Mouse (Mus musculus): Measurements from ENCODE around the gene Nkpd1.

Nkpd1 gene

DNA sequence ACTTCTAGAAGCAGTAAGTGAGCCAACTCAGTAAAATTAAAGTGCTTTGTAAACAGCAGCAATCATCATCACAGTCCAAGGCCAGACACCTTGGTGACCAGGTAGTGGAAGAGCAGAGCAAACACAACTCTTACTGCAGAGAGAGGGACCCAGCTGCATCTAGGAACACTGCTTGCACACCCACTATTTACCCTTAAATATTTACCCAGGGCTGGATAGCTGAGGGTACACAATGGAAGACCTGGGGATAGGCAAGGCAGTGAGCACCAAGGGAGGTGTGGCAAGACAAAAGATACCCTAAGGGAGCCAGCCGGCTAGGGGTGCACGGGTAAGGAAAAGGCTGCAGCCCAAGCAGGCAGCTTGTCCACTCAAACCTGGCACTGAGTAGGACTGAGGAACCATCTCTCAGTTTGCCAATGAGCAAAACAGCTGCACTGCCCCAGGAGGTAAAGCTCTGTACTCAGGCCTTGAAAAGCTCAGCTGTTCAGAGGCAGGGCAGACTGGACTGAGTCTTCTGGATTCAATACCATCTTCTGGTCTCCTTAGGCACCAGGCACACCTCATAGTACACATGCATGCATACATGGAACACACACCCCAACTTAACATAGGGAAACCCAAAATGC, 29.8 kb downstream of the Nkpd1 start:
- DNase-seq = no peak

DNA sequence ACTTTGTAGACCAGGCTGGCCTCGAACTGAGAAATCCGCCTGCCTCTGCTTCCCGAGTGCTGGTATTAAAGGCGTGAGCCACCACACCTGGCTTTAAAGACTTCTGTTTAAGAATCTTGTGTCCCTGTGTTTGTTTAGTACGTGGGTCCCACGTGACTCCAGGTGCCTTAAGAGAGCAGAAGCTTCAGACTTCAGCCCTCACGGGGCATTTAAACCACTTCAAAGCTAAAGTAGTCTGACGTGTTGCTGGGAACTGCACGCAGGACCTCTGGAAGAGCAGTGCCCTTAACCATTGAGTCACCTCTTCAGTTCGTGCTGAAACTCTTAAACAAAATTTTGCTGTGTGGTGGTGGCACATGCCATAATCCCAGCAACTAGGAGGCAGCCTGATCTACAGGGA, 31.8 kb downstream of the Nkpd1 start:
- DNase-seq = no peak

DNA sequence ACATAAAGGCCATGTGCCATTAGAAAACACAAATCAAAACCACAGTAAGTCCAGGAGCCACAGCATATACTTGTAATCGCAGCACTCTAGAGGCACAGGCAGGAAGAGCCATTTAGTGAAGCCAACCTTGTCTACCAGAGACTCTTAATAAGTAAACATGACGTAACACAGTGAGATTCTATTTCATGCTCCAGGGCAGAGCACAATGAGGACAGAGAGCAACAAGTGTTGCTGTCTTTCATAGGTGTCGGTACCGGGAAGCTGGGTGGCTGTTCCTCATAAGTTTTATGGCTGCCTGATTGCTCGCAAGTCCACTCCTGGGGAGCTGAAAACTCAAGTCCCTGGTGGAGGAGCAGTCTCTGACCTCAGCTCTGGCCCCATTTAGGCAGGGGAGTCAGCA, 34.0 kb downstream of the Nkpd1 start:
- DNase-seq = no peak

DNA sequence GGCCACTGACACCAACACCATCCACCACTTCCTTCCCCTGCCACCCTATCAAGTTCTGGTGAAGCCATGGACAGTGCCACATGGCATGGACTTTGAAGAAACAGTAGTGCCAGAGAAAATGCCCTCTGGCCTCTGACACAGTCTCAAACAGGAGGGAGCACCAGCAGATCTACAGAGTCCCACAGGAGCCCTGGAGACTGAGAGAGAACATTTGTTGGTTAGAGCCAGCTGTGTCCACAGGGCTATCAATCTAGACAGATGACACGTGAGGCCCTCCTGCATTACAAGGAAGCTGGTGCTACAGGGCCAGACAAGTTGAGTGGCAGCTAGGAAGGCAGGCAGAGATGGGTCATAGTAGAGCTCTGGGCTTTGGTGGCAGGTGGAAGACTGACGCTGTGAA, 34.8 kb downstream of the Nkpd1 start:
- no peak for DNase-seq

DNA sequence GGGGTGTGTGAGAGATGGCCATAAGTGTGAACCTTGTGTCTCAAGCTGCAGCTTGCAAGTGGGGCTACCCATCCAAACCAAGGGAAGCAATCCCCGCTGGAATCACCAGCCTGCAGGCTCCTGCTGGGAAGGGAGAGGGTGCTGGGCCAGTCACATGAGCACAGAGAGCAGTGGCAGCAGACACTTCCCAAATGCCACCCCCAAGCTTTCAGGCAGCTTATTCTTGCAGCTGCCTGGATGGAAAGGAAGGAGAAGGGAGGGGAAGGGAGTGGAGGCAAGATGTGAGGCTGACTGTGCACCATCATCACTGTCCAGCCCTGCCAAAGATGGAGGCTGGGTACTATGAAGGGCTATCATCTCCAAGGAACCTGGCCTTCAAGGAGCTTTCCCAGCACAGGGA, 36.5 kb downstream of the Nkpd1 start:
- DNase-seq = no peak

DNA sequence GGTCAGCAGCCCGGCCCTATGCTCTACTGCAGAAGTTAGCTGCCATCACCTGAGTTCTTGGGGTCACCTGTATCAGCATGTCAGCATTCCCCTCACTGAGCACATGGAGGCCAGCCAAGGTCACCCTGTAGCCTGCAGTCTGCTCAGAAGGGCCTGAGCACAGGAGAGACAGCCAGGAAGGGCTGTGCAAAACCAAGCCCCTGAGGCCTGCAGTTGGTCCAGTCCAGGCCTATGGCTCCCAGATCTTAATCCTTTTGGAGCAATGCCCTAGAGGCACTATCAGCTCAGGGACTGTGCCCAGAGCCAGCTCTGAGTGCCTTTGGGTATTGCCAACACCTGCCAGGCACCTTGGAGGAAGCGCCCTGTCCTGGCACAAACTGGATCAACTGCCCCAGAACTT, 39.4 kb downstream of the Nkpd1 start:
- DNase-seq = peak; percentile 65

DNA sequence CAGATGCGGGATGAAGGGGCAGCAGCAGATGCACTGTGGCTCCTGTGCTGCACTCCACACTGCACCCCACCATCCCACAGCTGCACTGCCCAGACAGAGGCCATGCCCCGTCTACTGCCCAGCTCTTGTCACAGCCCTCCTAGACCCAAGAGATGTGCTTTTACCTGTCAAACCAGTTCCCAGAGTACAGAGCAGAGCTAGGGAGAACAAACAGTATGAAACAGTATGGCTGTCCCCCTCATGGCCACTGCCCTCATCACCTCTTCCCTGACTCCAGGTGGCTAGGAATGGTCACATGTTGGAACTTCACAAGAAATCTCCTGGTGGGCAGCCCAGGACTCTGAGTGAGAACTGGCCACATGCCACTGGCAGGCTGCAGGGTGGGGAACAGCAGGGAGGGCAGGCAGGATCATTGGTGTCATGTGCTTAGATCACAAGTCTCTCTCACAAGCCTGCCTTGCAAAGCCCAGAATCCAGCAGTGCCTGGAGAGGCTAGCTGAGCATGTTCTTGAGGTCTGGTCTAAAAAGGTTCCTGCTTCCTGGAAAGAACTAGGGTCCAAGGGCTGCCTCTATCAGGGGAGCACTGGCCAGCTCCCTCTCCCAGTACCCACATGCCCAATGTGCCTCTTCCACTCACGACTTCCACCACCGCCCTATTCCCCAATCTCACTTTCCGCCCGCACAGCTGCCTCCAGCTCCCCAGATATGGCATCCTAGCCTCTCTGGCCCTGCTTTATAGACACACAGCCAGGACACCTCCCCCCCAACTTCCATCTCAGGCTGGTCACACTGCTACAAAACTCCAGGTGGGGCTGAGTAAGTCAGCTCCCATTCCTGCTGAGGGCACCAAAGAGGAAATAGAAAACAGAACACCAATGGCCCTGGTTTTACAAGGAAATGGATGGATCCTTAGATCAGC, 40.6 kb downstream of the Nkpd1 start:
- no peak for DNase-seq

DNA sequence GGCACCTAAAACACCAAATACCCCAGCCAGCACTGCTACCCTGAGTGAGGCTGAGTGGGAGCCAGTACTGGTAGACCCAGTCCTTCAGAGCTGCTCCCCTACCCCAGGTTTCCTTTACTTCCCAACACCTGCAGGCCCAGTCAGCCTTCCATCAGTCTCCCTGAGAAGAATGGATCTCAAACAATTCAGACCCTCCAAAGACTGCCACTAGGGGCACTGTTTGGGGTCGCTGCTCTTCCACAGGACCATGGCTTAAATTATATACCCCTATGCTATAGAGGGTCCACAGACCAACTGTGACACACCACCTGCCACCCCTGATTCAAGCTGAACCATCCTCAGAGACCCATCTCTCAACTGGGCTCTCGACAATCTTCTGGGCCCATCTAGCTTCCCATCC, 41.3 kb downstream of the Nkpd1 start:
- DNase-seq = no peak

DNA sequence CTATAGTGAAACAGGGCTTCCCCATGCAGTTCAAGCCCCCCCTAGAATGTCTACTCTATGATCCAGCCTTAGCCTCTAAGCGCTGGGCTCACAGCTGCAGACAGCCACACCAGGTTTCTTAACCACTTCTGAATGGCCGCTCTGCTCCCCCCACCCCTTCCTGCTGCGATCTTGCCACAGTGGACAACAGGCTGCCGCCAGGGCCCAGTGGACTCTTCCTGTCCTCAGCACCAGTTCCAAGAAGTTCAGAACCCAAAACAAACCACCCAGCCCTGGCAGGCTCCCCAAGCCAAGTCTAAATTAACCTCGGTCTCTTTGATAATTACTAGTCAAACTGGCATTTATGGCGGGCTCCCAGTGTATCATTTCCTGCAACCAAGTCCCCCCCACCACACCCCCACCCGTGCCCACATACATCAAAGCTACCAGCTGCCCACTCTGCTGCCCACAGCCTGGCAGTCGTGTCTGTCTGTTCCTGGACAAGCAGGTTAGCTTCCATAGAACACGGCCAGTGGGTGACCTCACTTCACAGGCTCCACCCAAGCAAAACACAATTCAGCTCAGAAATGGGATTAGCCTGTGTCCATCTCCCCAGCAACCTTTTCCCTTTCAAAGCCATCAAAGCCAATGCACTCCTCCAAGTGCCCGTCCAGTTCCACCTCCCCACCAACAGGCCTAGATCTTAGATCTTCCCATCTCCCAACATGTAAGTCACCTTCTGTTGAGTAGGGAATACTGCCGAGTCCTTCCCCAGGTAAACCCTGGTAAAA, 43.0 kb downstream of the Nkpd1 start:
- DNase-seq = peak; percentile 28

DNA sequence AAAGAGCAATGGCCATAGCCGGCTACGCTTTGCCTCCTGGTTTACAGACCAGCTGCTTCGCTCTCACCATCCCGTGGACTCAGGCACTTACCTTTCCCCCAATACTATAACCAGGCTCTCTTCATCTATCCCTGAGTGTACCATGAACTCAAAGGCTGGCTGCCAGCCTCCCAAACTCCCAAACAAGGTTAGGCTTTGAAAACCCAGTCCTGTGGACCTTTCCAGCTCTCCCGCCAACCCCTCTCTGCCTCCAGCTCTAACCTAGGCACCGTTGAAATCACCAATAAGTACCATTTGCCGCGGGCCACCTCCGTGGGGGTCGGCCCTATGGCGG, 43.8 kb downstream of the Nkpd1 start:
- peak; percentile 36 for DNase-seq

DNA sequence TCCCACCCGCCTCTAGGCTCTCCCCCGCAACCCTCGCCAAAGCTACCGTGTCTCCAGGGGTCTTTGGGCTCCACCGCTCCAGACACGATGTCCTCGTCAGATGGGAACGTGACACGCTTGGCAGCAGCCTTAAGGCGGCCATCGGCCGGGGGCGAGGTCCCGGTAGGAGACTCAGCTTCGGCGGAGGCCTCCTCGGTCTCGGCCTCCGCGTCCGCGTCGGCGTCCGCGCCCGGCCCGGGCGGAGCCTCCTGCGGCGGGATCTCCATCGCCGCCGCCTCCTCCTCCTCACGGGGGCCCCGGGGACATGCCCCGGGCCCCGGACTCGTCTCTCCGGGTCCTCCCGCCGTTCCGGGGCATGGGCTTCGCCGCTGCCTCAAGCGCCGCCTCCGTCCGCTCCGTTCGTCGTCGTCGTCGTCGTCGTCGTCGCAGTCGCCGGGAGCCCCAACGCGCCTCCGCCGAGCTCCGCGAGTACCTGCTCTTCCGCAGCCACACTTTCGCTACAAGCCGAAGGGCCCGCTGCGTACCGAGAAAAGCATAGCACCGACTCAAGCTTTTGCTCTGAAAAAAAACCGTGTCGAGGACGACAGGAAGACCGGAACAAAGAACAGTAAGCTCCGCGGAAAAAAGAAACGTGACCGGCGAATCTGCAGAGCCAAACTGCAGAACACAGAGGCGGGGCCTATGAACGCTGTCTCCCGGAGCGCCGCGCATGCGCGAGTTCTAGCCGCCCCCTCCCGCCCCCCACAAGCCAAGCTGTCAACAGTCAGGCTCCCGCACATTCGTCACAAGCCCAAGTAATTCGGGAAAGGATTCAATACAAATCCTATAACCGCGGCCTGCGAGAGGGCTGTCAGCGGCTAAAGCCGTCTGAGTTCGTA, 44.4 kb downstream of the Nkpd1 start:
- DNase-seq = peak; percentile 82

DNA sequence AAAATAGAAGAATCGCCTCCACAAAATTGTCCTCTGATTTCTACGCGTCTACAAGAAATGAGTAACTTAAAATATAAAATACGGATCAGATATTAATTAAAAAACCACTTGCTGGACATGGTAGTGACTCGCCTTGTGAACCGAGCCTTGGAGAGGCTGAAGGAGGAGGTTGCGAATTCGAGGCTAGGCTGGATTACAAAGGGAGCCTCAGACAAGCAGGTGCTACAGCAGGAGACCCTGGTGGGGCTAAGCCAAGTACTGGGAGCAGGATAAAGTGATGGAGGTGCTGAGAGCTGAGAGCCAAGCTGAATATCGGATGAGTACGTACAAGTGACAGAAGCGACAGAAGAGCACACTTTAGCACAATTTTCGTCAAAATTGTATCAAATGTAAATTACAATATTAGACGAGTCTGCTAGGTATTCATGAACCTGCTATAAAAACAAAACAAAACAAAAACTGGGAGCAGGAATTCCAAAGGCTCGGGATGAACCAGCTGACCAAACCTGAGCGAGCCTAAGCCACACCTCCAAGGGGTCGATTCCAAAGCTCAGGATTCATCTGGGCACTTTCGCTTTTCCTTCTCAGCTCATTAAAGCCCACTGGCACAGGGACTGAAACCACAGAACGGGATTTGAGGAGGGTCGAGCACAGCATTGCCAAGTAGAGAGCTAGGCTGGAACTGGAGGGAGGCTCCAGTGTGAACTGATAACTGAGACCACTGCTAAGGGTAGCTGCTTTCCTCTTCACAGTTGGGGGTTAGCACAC, 45.2 kb downstream of the Nkpd1 start, which contains the start of gene Ppp1r37:
Gene Ppp1r37 (minus strand): TSS at position 434 of the 768 bp plus-strand sequence.
- DNase-seq = peak; percentile 49

DNA sequence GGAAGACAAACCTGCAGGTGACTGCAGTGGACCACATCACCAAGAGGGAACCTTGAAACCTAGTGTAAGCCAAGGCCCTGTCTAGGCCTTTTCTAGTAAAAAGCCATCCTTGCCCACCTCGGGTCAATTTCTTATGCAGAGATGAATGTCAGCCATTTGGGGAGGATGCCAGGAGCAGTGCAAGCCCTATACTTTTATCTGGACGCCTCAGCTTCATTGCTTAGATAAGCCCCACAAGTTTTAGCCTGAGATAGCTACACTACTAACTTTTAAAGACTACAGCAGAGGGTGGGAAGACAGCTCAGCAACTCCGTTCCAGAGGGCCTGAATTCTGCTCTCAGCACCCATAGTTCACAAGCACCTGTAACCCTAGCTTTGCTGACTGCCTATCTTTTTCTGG, 46.2 kb downstream of the Nkpd1 start:
- DNase-seq = no peak

DNA sequence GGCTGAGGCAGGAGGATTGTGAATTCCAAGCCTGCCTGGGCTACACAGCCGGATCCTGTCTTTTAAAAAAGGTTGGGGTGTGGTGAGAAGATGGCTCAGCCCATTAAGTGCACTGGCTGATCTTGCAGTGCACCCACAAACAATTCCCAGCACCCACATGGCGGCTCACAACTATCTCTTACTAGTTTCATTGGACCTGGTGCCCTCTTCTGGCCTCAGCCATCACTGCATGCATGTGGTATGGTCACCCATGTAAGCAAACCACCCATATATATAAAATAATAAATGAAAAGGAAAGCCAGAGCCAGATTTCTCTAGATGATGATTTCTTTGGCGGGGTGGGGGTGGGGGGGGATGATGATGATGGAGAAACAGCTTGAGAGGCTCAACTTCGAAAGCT, 46.8 kb downstream of the Nkpd1 start:
- no peak for DNase-seq

DNA sequence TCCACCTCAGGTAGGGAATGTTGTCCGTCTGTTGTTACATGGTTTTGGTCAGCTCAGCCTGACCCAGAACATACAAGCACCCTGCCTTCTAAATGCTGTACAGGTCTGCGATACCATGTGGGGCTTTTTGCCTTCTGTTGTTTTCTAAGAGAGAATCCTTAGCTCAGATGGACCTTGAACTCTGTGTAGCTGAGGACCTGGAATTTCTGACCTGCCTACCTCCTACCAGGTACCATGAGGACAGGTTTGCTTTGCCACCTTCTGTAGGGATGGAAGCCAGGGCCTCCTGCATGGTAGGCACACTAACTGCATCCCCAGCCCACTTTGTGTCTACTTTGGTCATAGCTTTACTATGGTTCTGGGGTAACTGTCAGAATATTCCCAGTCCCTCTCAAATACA, 48.2 kb downstream of the Nkpd1 start:
- no peak for DNase-seq

DNA sequence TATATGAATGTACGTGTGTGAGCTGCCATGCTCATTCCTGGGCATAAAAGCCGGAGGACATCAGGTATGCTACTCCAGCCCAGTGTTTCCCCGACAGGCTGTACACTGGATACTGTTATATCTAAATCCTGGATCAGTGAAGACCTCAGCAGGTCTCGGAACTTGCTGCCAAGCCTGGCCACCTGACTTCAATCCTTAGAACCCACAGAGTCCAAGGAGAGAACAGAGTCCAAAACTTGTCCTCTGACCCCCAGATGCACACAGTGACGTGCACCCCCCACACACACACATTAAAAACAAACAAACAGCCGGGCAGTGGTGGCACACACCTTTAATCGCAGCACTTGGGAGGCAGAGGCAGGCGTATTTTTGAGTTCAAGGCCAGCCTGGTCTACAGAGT, 49.8 kb downstream of the Nkpd1 start:
- peak; percentile 80 for DNase-seq

DNA sequence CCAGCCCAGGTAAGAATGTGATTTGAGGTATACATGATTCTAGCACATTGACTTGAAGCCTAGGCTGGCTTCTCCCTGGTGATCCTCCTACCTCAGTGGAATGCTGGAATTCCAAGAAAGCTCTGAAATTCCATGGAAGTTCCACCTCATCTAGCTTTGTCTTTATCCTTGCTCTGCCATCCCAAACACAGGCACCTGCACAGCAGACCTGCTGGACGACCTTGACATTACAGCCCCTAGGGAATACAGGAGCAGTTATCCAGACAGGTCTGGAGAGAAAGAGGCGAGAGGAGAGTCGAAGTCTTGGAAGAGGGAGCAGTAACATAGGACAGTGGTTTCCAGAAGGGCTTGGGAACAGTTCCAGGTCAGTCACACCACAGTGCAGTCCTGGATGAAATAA, 52.0 kb downstream of the Nkpd1 start:
- no peak for DNase-seq

DNA sequence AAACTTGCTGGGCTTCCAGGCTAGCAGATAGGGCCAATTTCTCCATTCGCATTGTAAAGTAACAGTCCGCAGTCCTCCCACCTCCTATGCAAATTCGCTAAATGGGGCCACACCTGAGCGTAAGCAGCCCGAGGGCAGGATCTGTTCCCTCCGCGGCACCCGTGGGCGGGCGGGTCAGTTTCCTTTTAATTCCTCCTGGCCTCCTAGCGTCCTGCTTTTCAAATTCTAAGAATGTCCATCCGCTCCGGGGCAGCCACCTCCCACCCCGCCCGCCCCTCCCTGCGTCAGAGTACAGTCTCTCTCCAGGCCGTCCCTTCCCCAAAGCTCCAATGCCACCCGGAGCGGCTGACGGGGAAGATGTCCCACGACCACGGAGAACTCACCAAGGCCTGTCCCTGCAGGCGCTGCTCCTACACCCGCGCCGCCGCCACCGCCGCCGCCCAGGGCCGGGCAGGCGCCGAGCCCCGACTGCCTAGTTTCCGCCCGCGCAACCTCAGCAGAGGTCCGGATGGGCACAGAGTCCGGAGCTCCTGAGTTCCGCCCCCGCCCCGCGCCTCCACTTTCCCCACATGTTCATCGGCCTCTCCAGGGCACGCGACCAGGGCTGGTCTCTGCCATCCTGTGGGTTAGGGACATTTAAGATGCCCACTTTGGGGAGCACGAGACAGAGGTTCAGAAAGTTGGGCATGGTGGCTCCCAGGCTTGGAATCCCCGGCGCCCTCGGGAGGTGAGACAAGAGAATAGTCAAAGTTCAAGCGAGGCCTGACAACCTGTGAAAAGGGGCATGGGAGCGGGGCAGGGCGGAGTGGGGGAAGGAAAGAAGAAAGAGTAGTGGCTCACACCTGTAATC, 55.5 kb downstream of the Nkpd1 start:
- peak; percentile 71 for DNase-seq

DNA sequence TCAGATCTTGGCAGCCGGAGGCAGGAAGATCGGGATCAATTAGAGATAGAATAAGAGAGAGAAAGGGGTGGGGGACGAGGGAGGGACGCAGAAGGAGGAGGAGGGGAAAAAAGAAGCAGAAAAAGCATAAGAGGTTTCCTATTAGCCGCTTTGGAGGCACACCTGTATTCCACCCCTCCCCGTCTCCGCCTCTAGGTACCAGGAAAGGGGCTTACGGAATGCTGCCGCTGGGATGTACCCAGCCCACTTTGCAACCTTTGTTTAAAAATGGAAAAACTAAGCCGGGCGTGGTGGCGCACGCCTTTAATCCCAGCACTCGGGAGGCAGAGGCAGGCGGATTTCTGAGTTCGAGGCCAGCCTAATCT, 56.1 kb downstream of the Nkpd1 start:
- DNase-seq = no peak
